Mouse (Mus musculus): ENCODE measurements at regions not wholly inside any gene's neighbourhood (a gene's known extent, or its start where the extent isn't known, plus 50 kb on each side); places are given as distances from the start of the nearest gene placed in this dataset.

DNA sequence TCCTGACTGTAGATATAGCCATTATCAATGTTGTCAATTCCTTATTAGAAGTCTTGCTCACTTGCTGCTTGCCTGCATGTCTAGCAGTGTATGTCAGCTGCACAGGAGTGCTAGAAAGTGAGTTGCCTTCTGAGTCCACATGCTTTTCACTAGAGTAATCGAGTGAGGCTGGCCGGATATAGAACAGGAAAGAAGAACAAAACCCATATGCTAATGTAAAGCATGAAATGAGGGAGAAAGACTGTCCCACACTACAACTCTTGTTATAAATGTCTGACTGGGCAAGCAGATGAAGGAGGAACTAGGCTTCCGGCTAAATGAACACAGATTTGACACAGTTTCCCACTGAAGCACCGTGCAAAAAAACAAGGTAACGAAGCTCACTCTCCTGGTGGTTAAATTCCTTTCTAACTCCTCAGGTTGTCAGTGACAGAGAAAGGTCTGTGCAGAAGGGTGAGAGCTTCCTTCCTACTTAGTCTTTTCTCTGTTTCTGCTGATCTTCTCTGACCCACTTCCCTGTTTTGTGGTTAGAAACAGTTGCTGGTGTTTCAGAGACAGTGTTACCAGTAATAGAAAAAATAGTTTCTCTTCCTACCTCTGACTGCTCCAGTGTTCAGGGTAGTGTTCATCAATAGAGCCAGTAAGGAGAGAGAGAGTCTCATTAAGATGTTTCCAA, 399.0 kb downstream of the Atp23 start:
- DNase-seq, result no peak
- H3K9me3 ChIP-seq (ENCODE audit: low read length), result no peaks in the 10 kb centered on the region
- H3K9ac ChIP-seq, result no peak overlapping the region
- H3K4me2 ChIP-seq (ENCODE audit: low read depth), result no peak overlapping the region
- 30% methylated on average over 5 of the region's 5 CpGs for WGBS
- H3K27me3 ChIP-seq (ENCODE audit: insufficient read depth, low read length), result no peaks in the 10 kb centered on the region
- H3K4me3 ChIP-seq (ENCODE audit: low read depth, low read length), result no peak overlapping the region
- H3K27ac ChIP-seq (ENCODE audit: low read depth, low read length), result no peak overlapping the region
- no peak for ATAC-seq
- H3K36me3 ChIP-seq (ENCODE audit: insufficient read depth), result no peaks in the 10 kb centered on the region
- TF ChIP-seq CTCF (IDR thresholded peaks at IDR 0.05; ENCODE audit: low read depth), result no peak
- H3K4me1 ChIP-seq (ENCODE audit: insufficient read depth), result no peaks in the 10 kb centered on the region

DNA sequence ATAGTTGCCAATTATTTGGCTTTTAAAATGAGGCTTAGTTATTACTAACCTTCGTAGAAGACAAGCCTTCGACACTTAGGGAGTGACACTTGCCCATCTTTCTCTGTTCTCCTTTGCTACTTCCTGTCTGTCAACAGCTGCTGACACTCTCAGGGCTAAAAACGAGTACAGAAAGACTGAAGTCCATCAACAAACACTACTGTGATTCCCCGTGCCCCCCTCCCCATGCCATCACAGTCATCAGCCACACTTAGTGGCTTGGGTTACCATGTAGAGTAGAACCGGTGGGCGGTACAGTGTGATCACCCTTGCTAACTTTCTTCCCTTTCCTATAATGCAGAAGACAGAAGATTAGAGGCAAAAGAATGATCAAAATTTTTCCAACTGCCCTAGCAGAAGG, 402.4 kb downstream of the Atp23 start:
- no peak overlapping the region for H3K9ac ChIP-seq
- no peaks in the 10 kb centered on the region for H3K4me1 ChIP-seq (ENCODE audit: insufficient read depth)
- H3K4me3 ChIP-seq (ENCODE audit: low read depth, low read length), result no peak overlapping the region
- H3K27me3 ChIP-seq (ENCODE audit: insufficient read depth, low read length), result no peaks in the 10 kb centered on the region
- no peak overlapping the region for H3K27ac ChIP-seq (ENCODE audit: low read depth, low read length)
- no peaks in the 10 kb centered on the region for H3K36me3 ChIP-seq (ENCODE audit: insufficient read depth)
- no peak for TF ChIP-seq CTCF (IDR thresholded peaks at IDR 0.05; ENCODE audit: low read depth)
- H3K4me2 ChIP-seq (ENCODE audit: low read depth), result no peak overlapping the region
- DNase-seq, result no peak
- H3K9me3 ChIP-seq (ENCODE audit: low read length), result no peaks in the 10 kb centered on the region
- no peak for ATAC-seq
- 86% methylated on average over 6 of the region's 6 CpGs for WGBS

DNA sequence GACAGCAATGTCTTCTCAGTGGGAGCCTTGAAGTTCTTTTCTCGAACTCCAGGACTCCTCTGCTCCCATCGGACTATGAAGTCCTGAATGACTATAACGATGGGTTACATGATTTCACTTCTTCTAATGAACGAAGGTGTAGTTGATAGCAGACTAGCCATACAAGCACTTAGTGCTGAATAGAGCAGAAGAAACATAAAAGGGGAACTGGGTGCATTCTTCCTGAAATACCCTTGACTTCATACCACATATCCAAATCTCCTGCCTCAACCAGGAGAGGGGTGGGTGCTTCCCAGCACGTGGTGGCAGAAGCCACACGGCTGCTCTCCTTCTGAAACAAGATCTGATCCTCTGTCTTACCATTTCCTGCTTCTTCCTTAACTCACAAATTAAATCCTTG, 407.4 kb downstream of the Atp23 start:
- H3K4me3 ChIP-seq (ENCODE audit: low read depth, low read length), result no peak overlapping the region
- H3K4me1 ChIP-seq (ENCODE audit: insufficient read depth), result no peaks in the 10 kb centered on the region
- no peaks in the 10 kb centered on the region for H3K36me3 ChIP-seq (ENCODE audit: insufficient read depth)
- H3K4me2 ChIP-seq (ENCODE audit: low read depth), result no peak overlapping the region
- DNase-seq (no peak), ATAC-seq (no peak)
- H3K27me3 ChIP-seq (ENCODE audit: insufficient read depth, low read length), result no peaks in the 10 kb centered on the region
- no peak overlapping the region for H3K27ac ChIP-seq (ENCODE audit: low read depth, low read length)
- no peak for TF ChIP-seq CTCF (IDR thresholded peaks at IDR 0.05; ENCODE audit: low read depth)
- WGBS, result 85% methylated on average over 6 of the region's 6 CpGs
- H3K9ac ChIP-seq, result no peak overlapping the region
- H3K9me3 ChIP-seq (ENCODE audit: low read length), result no peaks in the 10 kb centered on the region

DNA sequence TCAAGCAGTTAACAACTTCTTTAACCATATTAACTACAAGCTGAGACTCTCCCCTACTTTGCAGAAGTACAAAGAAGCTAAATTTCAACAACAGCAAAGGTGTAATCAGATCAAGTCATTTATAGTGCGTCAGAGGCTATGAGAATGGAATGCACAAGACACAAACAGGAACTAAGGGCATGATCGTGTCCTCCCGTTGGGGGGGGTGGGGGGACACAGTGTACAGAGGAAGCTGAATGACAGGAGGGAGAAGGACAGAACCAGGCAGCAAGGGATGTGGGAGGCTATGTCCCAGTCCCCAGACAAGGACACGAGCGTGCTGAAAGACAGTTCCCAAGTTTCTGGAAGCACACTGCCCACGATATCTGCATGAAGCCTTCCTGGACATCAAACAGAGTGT, 408.9 kb downstream of the Atp23 start:
- Histone ChIP-seq H3K27ac (ENCODE audit: low read depth, low read length) (no peak overlapping the region), H3K9ac (no peak overlapping the region), H3K27me3 (ENCODE audit: insufficient read depth, low read length) (no peaks in the 10 kb centered on the region), H3K36me3 (ENCODE audit: insufficient read depth) (no peaks in the 10 kb centered on the region), H3K4me3 (ENCODE audit: low read depth, low read length) (no peak overlapping the region), H3K9me3 (ENCODE audit: low read length) (no peaks in the 10 kb centered on the region), H3K4me1 (ENCODE audit: insufficient read depth) (no peaks in the 10 kb centered on the region), H3K4me2 (ENCODE audit: low read depth) (no peak overlapping the region)
- no peak for TF ChIP-seq CTCF (IDR thresholded peaks at IDR 0.05; ENCODE audit: low read depth)
- DNase-seq (no peak), ATAC-seq (no peak)
- WGBS, result 84% methylated on average over 6 of the region's 6 CpGs

DNA sequence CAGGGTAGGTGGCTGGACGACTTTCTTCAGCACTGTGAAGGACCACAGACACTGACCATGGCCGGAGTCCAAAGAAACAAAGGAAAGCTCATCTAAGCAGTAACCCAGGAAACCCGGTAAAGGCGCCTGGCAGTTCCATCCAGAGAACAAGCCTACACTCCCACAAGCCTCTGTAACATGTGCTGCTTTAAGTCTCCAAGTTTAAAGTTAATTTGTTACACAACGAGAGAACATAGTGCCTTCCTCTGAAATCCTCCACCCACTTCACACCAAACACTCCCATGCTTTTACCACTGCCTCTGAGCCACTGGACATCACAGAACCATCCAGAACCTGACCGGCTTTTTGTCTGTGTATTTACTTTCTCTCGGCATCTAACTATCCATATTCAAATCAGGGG, 416.0 kb downstream of the Atp23 start:
- no peak overlapping the region for H3K4me2 ChIP-seq (ENCODE audit: low read depth)
- H3K36me3 ChIP-seq (ENCODE audit: insufficient read depth), result no peaks in the 10 kb centered on the region
- no peak overlapping the region for H3K27ac ChIP-seq (ENCODE audit: low read depth, low read length)
- no peaks in the 10 kb centered on the region for H3K27me3 ChIP-seq (ENCODE audit: insufficient read depth, low read length)
- H3K9ac ChIP-seq, result no peak overlapping the region
- ATAC-seq (no peak), DNase-seq (no peak)
- WGBS, result 82% methylated on average over 7 of the region's 7 CpGs
- TF ChIP-seq CTCF (IDR thresholded peaks at IDR 0.05; ENCODE audit: low read depth), result no peak
- no peak overlapping the region for H3K4me3 ChIP-seq (ENCODE audit: low read depth, low read length)
- no peaks in the 10 kb centered on the region for H3K4me1 ChIP-seq (ENCODE audit: insufficient read depth)
- H3K9me3 ChIP-seq (ENCODE audit: low read length), result no peaks in the 10 kb centered on the region

DNA sequence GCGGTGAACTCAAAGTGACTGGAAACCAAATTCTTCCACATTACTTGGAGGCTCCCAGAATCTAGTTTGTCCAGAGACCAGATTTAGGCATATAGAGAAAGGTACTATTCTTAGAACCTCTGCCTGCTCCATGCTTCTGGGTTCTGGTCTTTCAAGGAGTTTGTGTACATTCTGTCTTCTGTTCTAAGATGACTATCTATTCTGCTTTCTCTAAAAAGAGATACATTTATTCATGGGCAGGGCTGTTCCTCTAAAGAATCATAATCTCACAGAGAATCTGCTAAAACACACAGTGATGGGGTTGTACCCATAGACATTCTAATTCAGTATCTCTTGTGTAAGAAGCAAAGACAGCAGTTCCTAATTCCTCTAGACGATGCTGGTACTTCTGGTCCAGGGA, 417.7 kb downstream of the Atp23 start:
- no peak overlapping the region for H3K4me3 ChIP-seq (ENCODE audit: low read depth, low read length)
- no peak overlapping the region for H3K27ac ChIP-seq (ENCODE audit: low read depth, low read length)
- H3K9ac ChIP-seq, result no peak overlapping the region
- no peaks in the 10 kb centered on the region for H3K4me1 ChIP-seq (ENCODE audit: insufficient read depth)
- H3K36me3 ChIP-seq (ENCODE audit: insufficient read depth), result no peaks in the 10 kb centered on the region
- no peaks in the 10 kb centered on the region for H3K27me3 ChIP-seq (ENCODE audit: insufficient read depth, low read length)
- H3K9me3 ChIP-seq (ENCODE audit: low read length), result no peaks in the 10 kb centered on the region
- 98% methylated on average over 2 of the region's 2 CpGs for WGBS
- DNase-seq (no peak), ATAC-seq (no peak)
- H3K4me2 ChIP-seq (ENCODE audit: low read depth), result no peak overlapping the region
- TF ChIP-seq CTCF (IDR thresholded peaks at IDR 0.05; ENCODE audit: low read depth), result no peak

DNA sequence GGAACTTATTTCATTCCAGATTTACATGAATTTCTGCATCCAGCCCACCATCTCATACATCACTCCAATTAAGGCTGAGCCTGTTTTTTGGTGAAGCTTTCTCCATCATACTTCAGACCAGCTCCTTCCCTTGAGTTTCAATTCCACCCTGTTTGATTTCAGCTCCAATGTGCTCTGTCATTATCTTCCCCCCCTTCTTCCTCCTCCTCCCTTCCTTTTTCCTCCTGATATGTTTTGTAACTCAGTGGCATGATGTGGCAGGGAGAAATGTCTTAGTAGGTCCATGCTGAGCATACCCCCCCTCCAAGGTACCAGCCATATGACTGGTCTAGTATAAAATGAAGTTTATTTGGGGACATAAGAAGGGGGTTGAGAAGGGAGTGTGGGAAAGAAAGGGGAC, 420.8 kb downstream of the Atp23 start:
- no peaks in the 10 kb centered on the region for H3K36me3 ChIP-seq (ENCODE audit: insufficient read depth)
- H3K27ac ChIP-seq (ENCODE audit: low read depth, low read length), result no peak overlapping the region
- H3K9me3 ChIP-seq (ENCODE audit: low read length), result no peaks in the 10 kb centered on the region
- no peaks in the 10 kb centered on the region for H3K27me3 ChIP-seq (ENCODE audit: insufficient read depth, low read length)
- H3K9ac ChIP-seq, result no peak overlapping the region
- H3K4me3 ChIP-seq (ENCODE audit: low read depth, low read length), result no peak overlapping the region
- TF ChIP-seq CTCF (IDR thresholded peaks at IDR 0.05; ENCODE audit: low read depth), result no peak
- DNase-seq (no peak), ATAC-seq (no peak)
- H3K4me1 ChIP-seq (ENCODE audit: insufficient read depth), result no peaks in the 10 kb centered on the region
- no peak overlapping the region for H3K4me2 ChIP-seq (ENCODE audit: low read depth)
